Mouse (Mus musculus) thymus, adult 2 months (tissue): Measurements from ENCODE around the gene Nrap. TPM values are rescaled to one million over a fixed set of nuclear protein-coding genes. Genes with fewer than 3 reads are reported as not detected.

Experiments
- DNase-seq: peaks from one replicate; pipeline ENCODE4 v3.0.0; 2021
- H3K27ac ChIP-seq: fragments of 200-500 bp; 2 replicates; pipeline ENCODE4 v1.5.1; 2012; ENCODE audit warnings: low read length, control low read depth; ENCODE audit not compliant: control insufficient read depth, insufficient read depth
- H3K27me3 ChIP-seq: fragments of 200-500 bp; 2 replicates; pipeline ENCODE4 v1.6.1; 2012; ENCODE audit warnings: mild to moderate bottlenecking, low read length, moderate library complexity, mixed read lengths; ENCODE audit not compliant: control insufficient read depth, insufficient read depth
- H3K36me3 ChIP-seq: fragments of 200-500 bp; 2 replicates; pipeline ENCODE4 v1.6.1; 2012; ENCODE audit warnings: mild to moderate bottlenecking, low read length, moderate library complexity; ENCODE audit not compliant: control insufficient read depth, insufficient read depth
- H3K4me1 ChIP-seq: fragments of 200-500 bp; replicated peaks from 2 replicates; pipeline ENCODE4 v1.6.1; 2012; ENCODE audit warnings: low read length; ENCODE audit not compliant: control insufficient read depth, insufficient read depth
- H3K4me3 ChIP-seq: fragments of 200-500 bp; 2 replicates; pipeline ENCODE4 v1.5.1; 2012; ENCODE audit warnings: mild to moderate bottlenecking, low read length, control low read depth, moderate library complexity; ENCODE audit not compliant: control insufficient read depth, insufficient read depth
- CTCF ChIP-seq: fragments of 200-500 bp; IDR thresholded peaks from 2 replicates; pipeline ENCODE4 v1.5.1; 2012; ENCODE audit warnings: mild to moderate bottlenecking, control low read depth, low read length, moderate library complexity, borderline replicate concordance; ENCODE audit not compliant: control insufficient read depth, poor library complexity, insufficient read depth; ENCODE audit errors: extremely low read depth
- POLR2A ChIP-seq: fragments of 200-500 bp; IDR thresholded peaks from 2 replicates; pipeline ENCODE4 v1.6.1; 2012; ENCODE audit warnings: mild to moderate bottlenecking, low read length, control low read depth, moderate library complexity; ENCODE audit not compliant: control insufficient read depth, poor library complexity, insufficient read depth; ENCODE audit errors: extremely low read depth
- WGBS: fragments of 180-500 bp; shearing (Covaris S2); methylation state at CpG from one replicate; pipeline ENCODE4 v1.1.7; 2018; 5-methylcytosine and 5-hydroxymethylcytosine counted together
- polyA plus RNA-seq: library from polyadenylated mRNA; depleted of rRNA; stranded (reverse); fragments of >200 nt; gene quantifications from 2 replicates; pipeline ENCODE4 v1.2.3, GENCODE M21; 2012

Nrap gene
- polyA plus RNA-seq, 1 experiment = 4.3 TPM

DNA sequence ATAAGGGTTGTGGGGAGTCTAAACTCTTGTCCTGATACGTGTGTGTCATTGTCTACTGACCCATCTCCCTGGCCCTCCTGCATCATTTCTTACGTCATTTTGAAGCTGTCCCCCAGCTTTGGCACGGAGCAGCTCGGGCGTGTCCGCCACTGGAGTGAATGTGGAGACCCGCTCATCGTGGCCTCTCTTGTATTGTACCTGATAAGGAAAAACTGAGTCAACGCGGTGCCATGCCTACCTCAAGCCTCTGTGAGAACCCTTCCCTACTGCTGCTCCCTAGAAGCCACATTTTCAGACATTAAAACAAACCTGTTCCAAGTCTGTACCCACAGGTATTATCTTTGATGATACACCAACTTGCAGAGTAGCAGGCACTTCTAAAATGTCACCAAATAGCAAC is 8.4 kb downstream of the Nrap start:
- no peak overlapping the region for H3K27ac ChIP-seq
- TF ChIP-seq CTCF = no peak
- TF ChIP-seq POLR2A = no peak
- no peaks in the 10 kb centered on the region for H3K36me3 ChIP-seq
- WGBS = 94% methylated on average over 10 of the region's 10 CpGs
- peaks cover 9% of the 10 kb centered on the region; the same call in 1 of the 2 replicates for H3K4me1 ChIP-seq
- no peaks in the 10 kb centered on the region for H3K27me3 ChIP-seq
- DNase-seq = no peak
- no peak overlapping the region for H3K4me3 ChIP-seq

- Histone ChIP-seq H3K27ac (no peak overlapping the region), H3K4me3 (no peak overlapping the region), H3K36me3 (no peaks in the 10 kb centered on the region), H3K27me3 (no peaks in the 10 kb centered on the region), H3K4me1 (peaks cover 9% of the 10 kb centered on the region; the same call in 1 of the 2 replicates)
- WGBS = 82% methylated on average over 7 of the region's 7 CpGs
- peak; percentile 74 for DNase-seq
- TF ChIP-seq CTCF = no peak
- TF ChIP-seq POLR2A = no peak
These were observed 9.5 kb downstream of the Nrap start for GRCm38 (mm10) chr19:56380341-56380740.

DNA sequence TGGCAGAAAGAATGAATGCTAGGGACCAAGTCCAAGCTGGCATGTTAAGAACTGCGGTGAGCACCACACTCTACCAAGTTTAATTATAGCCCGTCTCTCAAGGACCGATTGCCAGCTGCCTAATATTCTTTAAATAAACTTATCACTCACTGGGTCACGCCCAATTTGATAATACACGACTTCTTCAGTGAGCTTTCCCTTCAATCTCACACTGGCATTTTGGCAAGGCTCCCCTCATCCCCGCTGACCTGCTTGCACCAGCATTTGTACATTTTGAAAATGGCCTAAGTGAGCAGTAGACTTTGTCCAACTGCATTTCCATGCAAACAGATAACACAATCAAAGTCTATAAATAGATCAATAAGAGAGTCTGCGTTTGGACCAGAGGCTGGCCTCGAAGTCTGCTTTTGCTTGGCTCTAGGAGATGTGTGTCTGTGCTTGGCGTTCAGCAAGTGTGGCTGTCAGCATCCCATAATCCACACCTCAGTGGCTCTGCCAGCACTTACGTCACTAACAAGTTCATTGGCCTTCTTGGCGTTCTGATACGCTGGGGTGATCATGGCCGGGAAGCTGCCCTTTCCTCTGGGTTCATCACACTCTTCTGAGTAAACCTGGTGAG is 11.2 kb downstream of the Nrap start:
- no peak for DNase-seq
- no peak overlapping the region for H3K4me3 ChIP-seq
- H3K27me3 ChIP-seq = no peaks in the 10 kb centered on the region
- TF ChIP-seq POLR2A = no peak
- no peak for TF ChIP-seq CTCF
- WGBS = 95% methylated on average over 13 of the region's 13 CpGs
- H3K36me3 ChIP-seq = no peaks in the 10 kb centered on the region
- peaks cover 9% of the 10 kb centered on the region; the same call in 1 of the 2 replicates for H3K4me1 ChIP-seq
- no peak overlapping the region for H3K27ac ChIP-seq

GRCm38 (mm10) chr19:56378007-56378406 is 11.8 kb downstream of the Nrap start:
- TF ChIP-seq CTCF (no peak), POLR2A (no peak)
- no peaks in the 10 kb centered on the region for H3K27me3 ChIP-seq

DNA sequence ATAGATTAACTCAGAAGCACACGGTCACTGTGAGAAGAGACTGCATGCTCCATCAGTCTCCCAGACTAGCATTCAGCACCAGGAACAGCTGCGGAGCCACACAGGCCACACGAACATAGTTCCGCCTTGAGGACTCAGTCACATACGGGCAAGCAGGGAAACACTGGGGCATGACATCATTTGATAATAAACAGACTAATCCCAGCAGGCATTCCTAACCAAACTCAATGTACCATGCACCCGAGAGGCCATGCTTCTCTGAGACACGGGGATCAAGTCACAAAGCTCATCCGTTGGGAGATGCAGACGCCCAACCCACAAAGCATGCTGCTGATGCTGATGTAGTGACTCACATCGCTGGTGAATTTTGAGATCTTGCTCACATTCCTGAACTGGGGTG is 15.8 kb downstream of the Nrap start:
- Histone ChIP-seq H3K27me3 (no peaks in the 10 kb centered on the region), H3K4me3 (no peak overlapping the region), H3K27ac (no peak overlapping the region), H3K36me3 (no peaks in the 10 kb centered on the region), H3K4me1 (peaks cover 4% of the 10 kb centered on the region)
- TF ChIP-seq CTCF (no peak), POLR2A (no peak)
- 90% methylated on average over 10 of the region's 10 CpGs for WGBS
- no peak for DNase-seq

More at GRCm38 (mm10) chr19:56378007-56378406, 11.8 kb downstream of the Nrap start:
- 88% methylated on average over 5 of the region's 5 CpGs for whole genome bisulfite sequencing
- Histone ChIP-seq H3K4me1 (peaks cover 9% of the 10 kb centered on the region; the same call in 1 of the 2 replicates), H3K4me3 (no peak overlapping the region), H3K36me3 (no peaks in the 10 kb centered on the region), H3K27ac (no peak overlapping the region)
- DNase-seq = no peak

- Histone ChIP-seq H3K4me1 (peaks cover 10% of the 10 kb centered on the region), H3K27ac (no peak overlapping the region), H3K27me3 (no peaks in the 10 kb centered on the region), H3K4me3 (no peak overlapping the region), H3K36me3 (no peaks in the 10 kb centered on the region)
- WGBS = 91% methylated on average over 5 of the region's 5 CpGs
- TF ChIP-seq POLR2A (no peak), CTCF (no peak)
- no peak for DNase-seq
These were observed 16.6 kb downstream of the Nrap start for GRCm38 (mm10) chr19:56373246-56373645.

- WGBS = 97% methylated on average over 7 of the region's 7 CpGs
- Histone ChIP-seq H3K4me1 (peaks cover 10% of the 10 kb centered on the region), H3K4me3 (no peak overlapping the region), H3K27ac (no peak overlapping the region), H3K36me3 (no peaks in the 10 kb centered on the region), H3K27me3 (no peaks in the 10 kb centered on the region)
- no peak for DNase-seq
- no peak for TF ChIP-seq POLR2A
- TF ChIP-seq CTCF = no peak
These were observed 17.6 kb downstream of the Nrap start for GRCm38 (mm10) chr19:56372226-56372625.
